Mouse (Mus musculus) layer of hippocampus, adult 11-12 months (tissue): ENCODE data around the gene Gng2.

Experiments used
- DNase-seq: peaks from one replicate; pipeline ENCODE4 v3.0.0; 2022; ENCODE audit warnings: low spot score

The Gng2 gene

GRCm38 (mm10) chr14:19976421-19977270 lies 781 bp downstream of the Gng2 start:
- peak; percentile 70 for DNase-seq

GRCm38 (mm10) chr14:19974978-19975493 lies 2.4 kb downstream of the Gng2 start:
- peak; percentile 31 for DNase-seq

GRCm38 (mm10) chr14:19974429-19974828 lies 3.0 kb downstream of the Gng2 start:
- no peak for DNase-seq

GRCm38 (mm10) chr14:19972316-19973029 lies 5.0 kb downstream of the Gng2 start:
- DNase-seq, result no peak

GRCm38 (mm10) chr14:19970845-19971244 lies 6.6 kb downstream of the Gng2 start:
- DNase-seq, result no peak

GRCm38 (mm10) chr14:19970106-19970785 lies 7.2 kb downstream of the Gng2 start:
- no peak for DNase-seq

- no peak for DNase-seq
Observed at GRCm38 (mm10) chr14:19969566-19969965, 7.9 kb downstream of the Gng2 start.

GRCm38 (mm10) chr14:19969011-19969521 lies 8.4 kb downstream of the Gng2 start:
- no peak for DNase-seq

- no peak for DNase-seq
Observed at GRCm38 (mm10) chr14:19968321-19969010, 9.0 kb downstream of the Gng2 start.

- peak; percentile 32 for DNase-seq
Observed at GRCm38 (mm10) chr14:19967482-19967881, 9.9 kb downstream of the Gng2 start.

GRCm38 (mm10) chr14:19963961-19964505 lies 13.4 kb downstream of the Gng2 start:
- no peak for DNase-seq

GRCm38 (mm10) chr14:19961924-19962915 lies 15.2 kb downstream of the Gng2 start:
- no peak for DNase-seq

GRCm38 (mm10) chr14:19959860-19960259 lies 17.6 kb downstream of the Gng2 start:
- no peak for DNase-seq

GRCm38 (mm10) chr14:19955077-19955476 lies 22.4 kb downstream of the Gng2 start:
- no peak for DNase-seq

- no peak for DNase-seq
Observed at GRCm38 (mm10) chr14:19950812-19951211, 26.6 kb downstream of the Gng2 start.

- DNase-seq, result no peak
Observed at GRCm38 (mm10) chr14:19949475-19949874, 28.0 kb downstream of the Gng2 start.

- DNase-seq, result no peak
Observed at GRCm38 (mm10) chr14:19946221-19946620, 31.2 kb downstream of the Gng2 start.

- DNase-seq, result no peak
Observed at GRCm38 (mm10) chr14:19942732-19943131, 34.7 kb downstream of the Gng2 start.

- DNase-seq, result no peak
Observed at GRCm38 (mm10) chr14:19942329-19942728, 35.1 kb downstream of the Gng2 start.

- DNase-seq, result no peak
Observed at GRCm38 (mm10) chr14:19940066-19940465, 37.4 kb downstream of the Gng2 start.
